Mouse (Mus musculus): ENCODE results near the gene Fcrl6. TPM values are rescaled to one million over a fixed set of nuclear protein-coding genes. Genes with fewer than 3 reads are reported as not detected.

The Fcrl6 gene
- total RNA-seq (2014; rRNA removed), result not detected in 2 replicates
- not detected in 2 replicates for polyA plus RNA-seq (2012; rRNA removed)

DNA sequence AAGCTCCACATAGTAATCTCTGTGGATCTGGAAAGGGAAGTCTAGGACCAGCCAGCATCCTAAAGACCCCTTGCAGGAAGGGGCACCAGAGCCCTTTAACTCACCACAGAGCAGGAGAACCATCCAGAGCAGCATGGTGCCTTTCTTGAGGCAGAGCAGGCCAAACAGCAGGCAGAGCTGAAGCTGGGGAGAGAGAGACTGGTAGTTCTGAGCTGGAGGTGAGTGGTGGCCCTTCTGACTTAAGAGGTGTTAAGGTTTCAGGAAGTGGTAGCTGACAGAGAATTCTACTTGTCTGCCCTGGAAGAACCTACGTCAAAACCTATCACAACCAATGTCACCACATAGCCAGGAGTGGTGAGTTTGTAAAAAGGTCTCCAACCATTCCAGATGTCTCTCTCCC is at the start of gene Fcrl6:
TSS of gene Fcrl6 (minus strand) at position 226 of the 400 bp plus-strand sequence.
- WGBS, result 53% methylated on average over 1 of the region's 1 CpGs
- Histone ChIP-seq H3K27ac (replicated peaks; ENCODE audit: insufficient read depth, low read depth, low read length) (no peak within 1 kb of the TSS), H3K9ac (ENCODE audit: low read depth, low read length) (no peak within 1 kb of the TSS), H3K36me3 (ENCODE audit: control insufficient read depth, insufficient read depth, low read length) (no peaks in the 10 kb centered on the region), H3K27me3 (ENCODE audit: control insufficient read depth, insufficient read depth, low read length) (no peaks in the 10 kb centered on the region), H3K4me1 (ENCODE audit: control insufficient read depth, insufficient read depth, low read length) (no peaks in the 10 kb centered on the region), H3K79me2 (ENCODE audit: control insufficient read depth, insufficient read depth, low read length) (no peaks in the 10 kb centered on the region), H3K4me3 (ENCODE audit: insufficient read depth, low read depth, low read length) (no peak within 1 kb of the TSS)
- no peak for DNase-seq (ENCODE audit: extremely low read depth, low read depth, low spot score)
- TF ChIP-seq CTCF (IDR thresholded peaks at IDR 0.05; ENCODE audit: low read depth, low read length) (no peak), POLR2A (IDR thresholded peaks at IDR 0.05; ENCODE audit: extremely low read depth, insufficient read depth, low read length) (no peak)

DNA sequence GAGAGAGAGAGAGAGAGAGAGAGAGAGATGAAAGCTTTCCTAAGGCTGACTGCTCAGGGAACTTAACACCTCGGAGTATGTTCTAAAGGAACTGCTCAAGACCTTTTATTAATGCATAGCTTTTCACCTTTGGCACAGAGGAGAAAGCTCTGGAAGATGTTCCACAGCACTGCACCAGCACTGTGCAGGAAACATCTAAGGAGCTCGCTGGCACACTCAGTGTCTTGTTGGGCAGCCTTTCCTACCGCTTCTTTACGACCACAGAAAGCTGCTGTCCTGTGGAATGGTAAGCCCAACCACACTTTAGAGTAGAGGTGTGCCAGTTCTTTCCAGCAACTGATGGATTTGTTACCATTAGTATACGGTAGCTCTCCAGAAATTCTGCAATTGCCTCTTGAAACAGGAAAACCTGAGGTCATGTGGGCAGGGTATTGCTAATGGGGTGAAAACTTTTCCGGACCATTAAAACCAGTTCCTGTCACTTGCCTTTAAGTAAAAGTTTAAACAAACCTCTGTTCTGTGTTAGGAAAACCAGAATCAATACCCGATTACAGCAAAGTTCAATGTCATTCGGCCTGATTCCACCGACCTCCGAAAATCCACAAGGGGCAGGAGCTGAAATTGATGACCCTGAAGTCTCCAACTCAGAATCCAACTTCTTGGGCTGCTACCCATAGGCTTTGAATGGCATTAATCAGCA is 49.1 kb upstream of the Fcrl6 start:
- H3K9ac ChIP-seq (ENCODE audit: low read depth, low read length), result peak overlapping the region; percentile 38
- H3K4me1 ChIP-seq (ENCODE audit: control insufficient read depth, insufficient read depth, low read length), result peaks cover 13% of the 10 kb centered on the region; the same call in 1 of the 2 replicates
- peak; percentile 92 for DNase-seq (ENCODE audit: extremely low read depth, low read depth, low spot score)
- H3K4me3 ChIP-seq (ENCODE audit: insufficient read depth, low read depth, low read length), result peak overlapping the region; percentile 18
- 28% methylated on average over 10 of the region's 10 CpGs for WGBS
- no peaks in the 10 kb centered on the region for H3K36me3 ChIP-seq (ENCODE audit: control insufficient read depth, insufficient read depth, low read length)
- TF ChIP-seq POLR2A (IDR thresholded peaks at IDR 0.05; ENCODE audit: extremely low read depth, insufficient read depth, low read length), result no peak
- no peak for TF ChIP-seq CTCF (IDR thresholded peaks at IDR 0.05; ENCODE audit: low read depth, low read length)
- no peaks in the 10 kb centered on the region for H3K79me2 ChIP-seq (ENCODE audit: control insufficient read depth, insufficient read depth, low read length)
- no peaks in the 10 kb centered on the region for H3K27me3 ChIP-seq (ENCODE audit: control insufficient read depth, insufficient read depth, low read length)
- H3K27ac ChIP-seq (replicated peaks; ENCODE audit: insufficient read depth, low read depth, low read length), result peak overlapping the region; percentile 94

DNA sequence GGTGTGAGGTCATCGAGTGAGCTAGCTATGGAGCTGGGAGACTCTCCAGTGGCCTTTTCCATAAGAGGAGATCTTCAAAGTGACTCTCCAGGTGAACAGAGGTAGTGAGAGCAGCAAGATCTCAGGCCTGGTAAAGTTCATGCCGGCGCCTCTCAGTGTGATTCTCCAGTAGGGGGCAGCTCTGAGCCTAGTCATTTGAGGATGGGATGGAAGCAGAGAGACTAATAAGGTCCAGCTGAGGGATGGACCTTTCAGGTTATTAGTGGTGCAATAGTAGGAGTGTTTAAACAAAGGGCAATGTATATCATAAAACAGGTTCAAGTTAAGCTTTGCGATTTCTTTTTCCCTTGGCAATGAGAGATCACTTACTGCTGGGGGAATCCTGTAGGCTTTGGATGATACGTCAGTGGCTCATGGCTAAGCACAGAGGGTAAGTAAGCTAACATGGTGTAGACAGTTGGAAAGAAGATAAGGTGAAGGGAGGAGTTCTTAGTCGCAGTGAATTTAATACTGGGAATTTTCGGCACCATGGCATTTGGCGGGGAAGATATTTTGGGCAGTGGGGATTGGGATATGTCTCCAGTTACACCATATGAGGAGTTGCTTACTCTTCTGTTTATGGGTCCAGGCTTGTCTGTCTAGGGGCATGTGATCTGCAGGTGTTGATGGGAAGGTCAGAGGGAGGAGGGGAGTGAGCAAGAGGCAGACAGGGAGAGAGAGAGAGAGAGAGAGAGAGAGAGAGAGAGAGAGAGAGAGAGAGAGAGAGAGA is 48.4 kb upstream of the Fcrl6 start:
- WGBS, result 33% methylated on average over 8 of the region's 8 CpGs
- DNase-seq (ENCODE audit: extremely low read depth, low read depth, low spot score), result peak; percentile 78
- H3K79me2 ChIP-seq (ENCODE audit: control insufficient read depth, insufficient read depth, low read length), result no peaks in the 10 kb centered on the region
- peaks cover 13% of the 10 kb centered on the region; the same call in 1 of the 2 replicates for H3K4me1 ChIP-seq (ENCODE audit: control insufficient read depth, insufficient read depth, low read length)
- H3K27me3 ChIP-seq (ENCODE audit: control insufficient read depth, insufficient read depth, low read length), result no peaks in the 10 kb centered on the region
- H3K27ac ChIP-seq (replicated peaks; ENCODE audit: insufficient read depth, low read depth, low read length), result peak overlapping the region; percentile 94
- H3K36me3 ChIP-seq (ENCODE audit: control insufficient read depth, insufficient read depth, low read length), result no peaks in the 10 kb centered on the region
- H3K4me3 ChIP-seq (ENCODE audit: insufficient read depth, low read depth, low read length), result no peak overlapping the region
- TF ChIP-seq CTCF (IDR thresholded peaks at IDR 0.05; ENCODE audit: low read depth, low read length) (peak; percentile 67), POLR2A (IDR thresholded peaks at IDR 0.05; ENCODE audit: extremely low read depth, insufficient read depth, low read length) (no peak)
- no peak overlapping the region for H3K9ac ChIP-seq (ENCODE audit: low read depth, low read length)

DNA sequence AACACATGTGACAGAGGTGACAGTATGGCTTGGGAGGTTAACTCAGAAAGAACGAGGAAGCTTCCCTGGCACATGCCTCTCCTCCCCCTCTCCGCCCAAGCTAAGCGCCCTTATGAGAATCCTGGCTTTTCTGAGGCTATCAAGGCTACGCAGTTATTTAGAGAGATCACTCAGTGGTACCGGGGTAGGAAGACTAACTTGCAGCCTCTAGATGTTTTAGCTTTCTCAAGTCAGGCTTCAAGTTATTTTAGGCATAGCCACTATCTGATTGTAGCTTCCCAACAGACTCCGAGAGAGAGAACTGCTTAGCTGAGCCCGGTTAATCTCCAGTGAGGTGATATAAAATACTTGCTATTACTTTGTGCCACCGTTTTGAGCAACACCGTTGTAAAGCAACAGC is 47.0 kb upstream of the Fcrl6 start:
- 88% methylated on average over 9 of the region's 9 CpGs for WGBS
- TF ChIP-seq CTCF (IDR thresholded peaks at IDR 0.05; ENCODE audit: low read depth, low read length) (no peak), POLR2A (IDR thresholded peaks at IDR 0.05; ENCODE audit: extremely low read depth, insufficient read depth, low read length) (no peak)
- H3K36me3 ChIP-seq (ENCODE audit: control insufficient read depth, insufficient read depth, low read length), result no peaks in the 10 kb centered on the region
- H3K79me2 ChIP-seq (ENCODE audit: control insufficient read depth, insufficient read depth, low read length), result no peaks in the 10 kb centered on the region
- H3K27me3 ChIP-seq (ENCODE audit: control insufficient read depth, insufficient read depth, low read length), result no peaks in the 10 kb centered on the region
- no peak overlapping the region for H3K4me3 ChIP-seq (ENCODE audit: insufficient read depth, low read depth, low read length)
- H3K27ac ChIP-seq (replicated peaks; ENCODE audit: insufficient read depth, low read depth, low read length), result no peak overlapping the region
- no peak for DNase-seq (ENCODE audit: extremely low read depth, low read depth, low spot score)
- peaks cover 9% of the 10 kb centered on the region; the same call in 1 of the 2 replicates for H3K4me1 ChIP-seq (ENCODE audit: control insufficient read depth, insufficient read depth, low read length)
- no peak overlapping the region for H3K9ac ChIP-seq (ENCODE audit: low read depth, low read length)

DNA sequence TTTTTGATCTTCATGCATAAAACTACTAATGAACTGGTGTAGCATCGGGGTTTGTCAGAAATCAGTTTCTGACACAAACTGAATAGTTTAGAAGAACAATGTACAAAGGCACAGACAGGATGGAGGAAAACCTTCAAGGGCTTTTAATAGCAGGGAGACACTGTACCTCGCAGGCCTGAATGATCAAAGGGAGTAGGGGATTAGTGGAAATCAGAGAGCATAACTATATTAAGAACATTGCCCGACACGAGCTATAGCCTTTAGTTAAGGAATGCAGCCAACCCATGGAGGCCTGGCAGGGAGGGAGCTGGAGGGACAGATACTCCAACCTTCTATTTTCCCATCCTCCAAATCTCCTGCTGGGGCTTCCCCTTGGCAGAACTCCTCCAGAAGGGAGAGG is 44.9 kb upstream of the Fcrl6 start:
- DNase-seq (ENCODE audit: extremely low read depth, low read depth, low spot score), result no peak
- WGBS, result 87% methylated on average over 4 of the region's 4 CpGs
- H3K36me3 ChIP-seq (ENCODE audit: control insufficient read depth, insufficient read depth, low read length), result no peaks in the 10 kb centered on the region
- TF ChIP-seq CTCF (IDR thresholded peaks at IDR 0.05; ENCODE audit: low read depth, low read length) (no peak), POLR2A (IDR thresholded peaks at IDR 0.05; ENCODE audit: extremely low read depth, insufficient read depth, low read length) (no peak)
- H3K4me1 ChIP-seq (ENCODE audit: control insufficient read depth, insufficient read depth, low read length), result peaks cover 7% of the 10 kb centered on the region; the same call in 1 of the 2 replicates
- no peak overlapping the region for H3K27ac ChIP-seq (replicated peaks; ENCODE audit: insufficient read depth, low read depth, low read length)
- no peak overlapping the region for H3K4me3 ChIP-seq (ENCODE audit: insufficient read depth, low read depth, low read length)
- no peaks in the 10 kb centered on the region for H3K79me2 ChIP-seq (ENCODE audit: control insufficient read depth, insufficient read depth, low read length)
- no peaks in the 10 kb centered on the region for H3K27me3 ChIP-seq (ENCODE audit: control insufficient read depth, insufficient read depth, low read length)
- H3K9ac ChIP-seq (ENCODE audit: low read depth, low read length), result no peak overlapping the region
